Mouse (Mus musculus) hindbrain, embryonic 11.5 days (tissue): ENCODE results near the gene Cd68. TPM values are rescaled to one million over a fixed set of nuclear protein-coding genes. Genes with fewer than 3 reads are reported as not detected.
A peak's percentile ranks its signal among the peaks of the same experiment; 100 is the strongest.

ENCODE experiments used
- ATAC-seq: fragments of 200-750 bp; cut with Nextera tagmentation; 2 replicates; pipeline ENCODE4 v1.8.0; 2017; ENCODE audit warnings: mild to moderate bottlenecking, moderate TSS enrichment, moderate library complexity; ENCODE audit not compliant: low FRiP score
- DNase-seq: peaks from one replicate; pipeline ENCODE4 v3.0.0-alpha.2; 2015; ENCODE audit warnings: low spot score
- H3K27ac ChIP-seq: fragments of 300-500 bp; sonication (generic); 2 replicates; pipeline ENCODE4 v1.5.1; 2014; ENCODE audit warnings: mild to moderate bottlenecking, low read depth, low read length
- H3K27me3 ChIP-seq: fragments of 300-500 bp; sonication (generic); 2 replicates; pipeline ENCODE4 v1.6.1; 2014; ENCODE audit warnings: mild to moderate bottlenecking, low read length, moderate library complexity, mixed read lengths; ENCODE audit not compliant: control insufficient read depth, insufficient read depth
- H3K36me3 ChIP-seq: fragments of 300-500 bp; sonication (generic); 2 replicates; pipeline ENCODE4 v1.6.1; 2014; ENCODE audit warnings: mild to moderate bottlenecking, low read length, moderate library complexity, mixed read lengths; ENCODE audit not compliant: control insufficient read depth, insufficient read depth
- H3K4me1 ChIP-seq: fragments of 300-500 bp; sonication (generic); replicated peaks from 2 replicates; pipeline ENCODE4 v1.6.1; 2014; ENCODE audit warnings: low read length, mixed read lengths; ENCODE audit not compliant: control insufficient read depth, insufficient read depth
- H3K4me2 ChIP-seq: fragments of 300-500 bp; sonication (generic); replicated peaks from 2 replicates; pipeline ENCODE4 v1.6.1; 2014; ENCODE audit warnings: mild to moderate bottlenecking, low read depth, low read length
- H3K4me3 ChIP-seq: fragments of 300-500 bp; sonication (generic); 2 replicates; pipeline ENCODE4 v1.5.1; 2014; ENCODE audit warnings: low read depth, low read length
- H3K9ac ChIP-seq: fragments of 300-500 bp; sonication (generic); 2 replicates; pipeline ENCODE4 v1.6.1; 2014; ENCODE audit warnings: low read depth, low read length
- H3K9me3 ChIP-seq: fragments of 300-500 bp; sonication (generic); 2 replicates; pipeline ENCODE4 v1.6.1; 2016; ENCODE audit warnings: low read length; ENCODE audit not compliant: control insufficient read depth
- WGBS: fragments of 180-500 bp; shearing (Covaris S2); extraction: QIAGEN DNeasy Blood & Tissue Kit; methylation state at CpG from one replicate; pipeline ENCODE4 v1.1.7; 2014; 5-methylcytosine and 5-hydroxymethylcytosine counted together
- polyA plus RNA-seq: library from polyadenylated mRNA; unstranded; fragments of >200 nt; fragmentation: Nextera tagmentation; extraction: Ambion mirVana; gene quantifications from 2 replicates; pipeline ENCODE4 v1.2.1, GENCODE M21; 2014

Cd68 gene
- polyA plus RNA-seq, 1 experiment from 2014 or later: 8.2 TPM

- 15% methylated on average over 4 of the region's 4 CpGs for WGBS
- DNase-seq: no peak
- Histone ChIP-seq H3K4me3 (no peak overlapping the region), H3K4me2 (no peak overlapping the region), H3K9me3 (no peaks in the 10 kb centered on the region), H3K36me3 (no peaks in the 10 kb centered on the region), H3K27ac (no peak overlapping the region), H3K4me1 (no peaks in the 10 kb centered on the region), H3K27me3 (no peaks in the 10 kb centered on the region), H3K9ac (no peak overlapping the region)
- no peak for ATAC-seq
Observed at GRCm38 (mm10) chr11:69686377-69686776, 20.4 kb upstream of the Cd68 start.

- H3K4me2 ChIP-seq: no peak within 1 kb of the TSS
- no peaks in the 10 kb centered on the region for H3K36me3 ChIP-seq
- DNase-seq (no peak), ATAC-seq (no peak)
- no peak within 1 kb of the TSS; the same call in 1 of the 2 replicates for H3K9ac ChIP-seq
- no peaks in the 10 kb centered on the region for H3K9me3 ChIP-seq
- WGBS: 68% methylated on average over 10 of the region's 10 CpGs
- peaks cover 3% of the 10 kb centered on the region; the same call in 1 of the 2 replicates for H3K4me1 ChIP-seq
- H3K4me3 ChIP-seq: no peak within 1 kb of the TSS
- H3K27me3 ChIP-seq: no peaks in the 10 kb centered on the region
- H3K27ac ChIP-seq: no peak within 1 kb of the TSS
Observed at GRCm38 (mm10) chr11:69685526-69686148, 19.7 kb upstream of the Cd68 start, which contains the start of gene Tnfsf13. Tnfsf13 (minus strand) TSS chr11:69685784.

- no peaks in the 10 kb centered on the region for H3K27me3 ChIP-seq
- H3K27ac ChIP-seq: no peak overlapping the region
- 78% methylated on average over 6 of the region's 6 CpGs for WGBS
- ATAC-seq (no peak), DNase-seq (no peak)
- H3K9me3 ChIP-seq: no peaks in the 10 kb centered on the region
- peaks cover 5% of the 10 kb centered on the region; the same call in 1 of the 2 replicates for H3K4me1 ChIP-seq
- no peak overlapping the region for H3K4me3 ChIP-seq
- no peak overlapping the region for H3K9ac ChIP-seq
- H3K4me2 ChIP-seq: no peak overlapping the region
- H3K36me3 ChIP-seq: no peaks in the 10 kb centered on the region
Observed at GRCm38 (mm10) chr11:69684936-69685335, 19.0 kb upstream of the Cd68 start.

- Histone ChIP-seq H3K4me1 (peaks cover 5% of the 10 kb centered on the region; the same call in 1 of the 2 replicates), H3K9me3 (no peaks in the 10 kb centered on the region), H3K4me3 (no peak overlapping the region), H3K36me3 (no peaks in the 10 kb centered on the region), H3K27me3 (no peaks in the 10 kb centered on the region), H3K27ac (no peak overlapping the region), H3K9ac (no peak overlapping the region; the same call in 1 of the 2 replicates), H3K4me2 (no peak overlapping the region)
- ATAC-seq (no peak), DNase-seq (no peak)
- WGBS: 89% methylated on average over 12 of the region's 12 CpGs
Observed at GRCm38 (mm10) chr11:69684128-69684745, 18.3 kb upstream of the Cd68 start.

- no peaks in the 10 kb centered on the region for H3K9me3 ChIP-seq
- no peaks in the 10 kb centered on the region for H3K36me3 ChIP-seq
- no peak overlapping the region for H3K27ac ChIP-seq
- DNase-seq (no peak), ATAC-seq (no peak)
- WGBS: 79% methylated on average over 7 of the region's 7 CpGs
- no peaks in the 10 kb centered on the region for H3K27me3 ChIP-seq
- H3K4me3 ChIP-seq: no peak overlapping the region
- no peak overlapping the region for H3K4me2 ChIP-seq
- peaks cover 5% of the 10 kb centered on the region; the same call in 1 of the 2 replicates for H3K4me1 ChIP-seq
- no peak overlapping the region; the same call in 1 of the 2 replicates for H3K9ac ChIP-seq
Observed at GRCm38 (mm10) chr11:69683576-69683975, 17.6 kb upstream of the Cd68 start.

GRCm38 (mm10) chr11:69682840-69683533 is 17.0 kb upstream of the Cd68 start:
- 0 out of 2 replicates have a peak overlapping the region, but pooled peaks have one; percentile 73 for H3K4me3 ChIP-seq

GRCm38 (mm10) chr11:69682209-69682839 is 16.4 kb upstream of the Cd68 start:
- DNase-seq (no peak), ATAC-seq (peak; percentile 42; the same call in 1 of the 2 replicates)
- Histone ChIP-seq H3K9me3 (no peaks in the 10 kb centered on the region), H3K4me1 (peaks cover 5% of the 10 kb centered on the region; the same call in 1 of the 2 replicates), H3K4me3 (peak overlapping the region; percentile 73), H3K27ac (peak overlapping the region; percentile 83), H3K9ac (peak overlapping the region; percentile 82), H3K27me3 (no peaks in the 10 kb centered on the region), H3K4me2 (peak overlapping the region; percentile 74), H3K36me3 (no peaks in the 10 kb centered on the region)
- 27% methylated on average over 24 of the region's 24 CpGs for WGBS

More at GRCm38 (mm10) chr11:69682840-69683533, 17.0 kb upstream of the Cd68 start:
- peak; percentile 34; the same call in 1 of the 2 replicates for ATAC-seq
- H3K4me2 ChIP-seq: no peak overlapping the region
- H3K27ac ChIP-seq: no peak overlapping the region
- peak; percentile 95 for DNase-seq
- H3K36me3 ChIP-seq: no peaks in the 10 kb centered on the region
- no peaks in the 10 kb centered on the region for H3K9me3 ChIP-seq
- H3K27me3 ChIP-seq: no peaks in the 10 kb centered on the region
- 24% methylated on average over 12 of the region's 12 CpGs for WGBS
- peaks cover 5% of the 10 kb centered on the region; the same call in 1 of the 2 replicates for H3K4me1 ChIP-seq
- no peak overlapping the region; the same call in 1 of the 2 replicates for H3K9ac ChIP-seq
